Mouse (Mus musculus): ENCODE results near the gene Fkbp3. TPM values are rescaled to one million over a fixed set of nuclear protein-coding genes. Genes with fewer than 3 reads are reported as not detected.

The Fkbp3 gene
- polyA plus RNA-seq, 2 experiments from 2014 or later: 259 to 332 TPM

- ATAC-seq: no peak
Measured at GRCm38 (mm10) chr12:65022842-65023241, 51.0 kb downstream of the Fkbp3 start.

Other genes with a start within 250 kb of the Fkbp3 start
- under 1 TPM in 1 of 2 experiments, not detected in 1; 0.54 TPM for gene Gm527, start 156.1 kb downstream of the Fkbp3 start, polyA plus RNA-seq (2017; shearing (Covaris generic))
- gene Klhl28, start 108.5 kb downstream of the Fkbp3 start, polyA plus RNA-seq (2017; shearing (Covaris generic)): 10 to 100 TPM; 20.1 to 26.2 TPM
- gene Togaram1, start 108.2 kb downstream of the Fkbp3 start, polyA plus RNA-seq (2017; shearing (Covaris generic)): 10 to 100 TPM; 12.7 to 13.2 TPM
- gene Prpf39, start 37.7 kb downstream of the Fkbp3 start, polyA plus RNA-seq (2017; shearing (Covaris generic)): 10 to 100 TPM; 77.3 to 77.5 TPM
- gene Fancm, start 1.6 kb upstream of the Fkbp3 start, polyA plus RNA-seq (2017; shearing (Covaris generic)): 1 to 10 TPM; 3.5 to 7.4 TPM
- 10 to 100 TPM; 10.8 to 12.4 TPM for gene Mis18bp1, start 98.6 kb upstream of the Fkbp3 start, polyA plus RNA-seq (2017; shearing (Covaris generic))
- gene Wdr20rt, start 151.5 kb upstream of the Fkbp3 start, polyA plus RNA-seq (2017; shearing (Covaris generic)): not detected